ENCODE assay signal across 11 mouse cellular contexts in the genomic region with DNA sequence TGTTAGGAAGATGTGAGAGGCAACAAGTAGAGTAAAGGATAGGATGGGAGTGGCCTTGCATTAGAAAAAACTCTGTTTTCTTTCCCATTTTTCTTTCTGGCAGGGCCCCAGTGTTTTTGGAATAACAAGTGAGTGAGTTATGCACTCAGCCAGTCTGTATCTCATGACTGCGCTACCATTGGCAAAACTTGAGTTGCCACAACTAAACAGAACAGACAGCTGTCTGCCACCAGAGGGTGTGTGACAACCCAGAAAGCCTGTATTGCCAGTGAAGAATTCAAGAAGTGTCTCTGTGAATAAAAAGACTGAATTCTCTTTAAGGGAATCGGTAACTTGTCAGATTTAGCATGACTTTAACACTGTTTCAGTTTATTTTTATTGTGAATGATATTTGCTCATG. TPM values are rescaled to one million over a fixed set of nuclear protein-coding genes. Genes with fewer than 3 reads are reported as not detected.
DNase-seq lines count a peak whose midpoint lies in the region; ATAC-seq and TF ChIP-seq lines count a peak whose summit lies in the region.
"Had no signal": no experiment of that assay in that cellular context is flagged by ENCODE, and none has a peak within 500 bp of the region (broad histone marks: within the 10 kb centered on the region; RNA-seq: fewer than 3 reads in every experiment).

No protein-coding gene starts in this region.

- no peak overlapping the region for H3K9ac ChIP-seq in kidney, postnatal 0 days (ENCODE audit: low read depth, low read length)
- H3K9ac ChIP-seq: heart, embryonic 13.5 days had no signal

- no peak for DNase-seq in kidney, postnatal 0 days (ENCODE audit: low spot score)
- no peak for DNase-seq in kidney, adult 18-20 months
- peak; percentile 46 for DNase-seq in 3T3-L1 (ENCODE audit: low read depth, low spot score)
- peak; percentile 55 to 58 for DNase-seq in cerebellum, postnatal 36 days
- DNase-seq in embryonic facial prominence, embryonic 10.5 days (ENCODE audit: low spot score), result no peak
- no peak for DNase-seq in right cerebral cortex, adult 18-20 months
- no peak for DNase-seq in gastrocnemius, postnatal 4 days (ENCODE audit: low spot score in 2 of 2)

- H3K79me2 ChIP-seq in C2C12 (ENCODE audit: control insufficient read depth, insufficient read depth), result no peaks in the 10 kb centered on the region

- no peak overlapping the region for H3K4me3 ChIP-seq in kidney, postnatal 0 days (replicated peaks; ENCODE audit: low read depth, low read length)
- H3K4me3 ChIP-seq in C2C12 (ENCODE audit: insufficient read depth, poor library complexity, severe bottlenecking), result no peak overlapping the region
- no peak overlapping the region for H3K4me3 ChIP-seq in embryonic facial prominence, embryonic 10.5 days
- H3K4me3 ChIP-seq: heart, embryonic 13.5 days; megakaryocyte, embryonic 14.5 days had no signal

- ATAC-seq in kidney, postnatal 0 days (replicated peaks; ENCODE audit: low FRiP score, low read depth), result no peak

- no peaks in the 10 kb centered on the region for H3K9me3 ChIP-seq in kidney, postnatal 0 days (replicated peaks; ENCODE audit: low read length)
- H3K9me3 ChIP-seq in embryonic facial prominence, embryonic 10.5 days, result no peaks in the 10 kb centered on the region
- H3K9me3 ChIP-seq: heart, embryonic 13.5 days; megakaryocyte, embryonic 14.5 days had no signal

- 78% methylated on average over 2 of the region's 2 CpGs for WGBS in kidney, postnatal 0 days
- 85% methylated on average over 2 of the region's 2 CpGs for WGBS in embryonic facial prominence, embryonic 10.5 days

- H3K4me1 ChIP-seq in kidney, postnatal 0 days (replicated peaks; ENCODE audit: insufficient read depth, low read length), result no peaks in the 10 kb centered on the region
- no peaks in the 10 kb centered on the region for H3K4me1 ChIP-seq in embryonic facial prominence, embryonic 10.5 days
- H3K4me1 ChIP-seq: heart, embryonic 13.5 days; megakaryocyte, embryonic 14.5 days had no signal

- no peak overlapping the region for H3K4me2 ChIP-seq in kidney, postnatal 0 days (ENCODE audit: low read length)
- H3K4me2 ChIP-seq: heart, embryonic 13.5 days had no signal

- no peak overlapping the region for H3K27ac ChIP-seq in kidney, postnatal 0 days
- H3K27ac ChIP-seq in embryonic facial prominence, embryonic 10.5 days (replicated peaks), result no peak overlapping the region
- H3K27ac ChIP-seq: heart, embryonic 13.5 days had no signal

- peak; percentile 61 for TF ChIP-seq CTCF in kidney, postnatal 0 days (IDR thresholded peaks at IDR 0.05; ENCODE audit: low read depth)
- peak; percentile 26 for TF ChIP-seq CTCF in C2C12 (IDR thresholded peaks at IDR 0.05; ENCODE audit: control insufficient read depth, insufficient read depth, insufficient read length)

- no peaks in the 10 kb centered on the region for H3K27me3 ChIP-seq in kidney, postnatal 0 days (ENCODE audit: insufficient read depth, low read length)
- no peaks in the 10 kb centered on the region for H3K27me3 ChIP-seq in C2C12 (ENCODE audit: control insufficient read depth, insufficient read depth, insufficient read length)
- H3K27me3 ChIP-seq in embryonic facial prominence, embryonic 10.5 days (replicated peaks; ENCODE audit: low read depth, poor library complexity, severe bottlenecking), result no peaks in the 10 kb centered on the region
- H3K27me3 ChIP-seq: heart, embryonic 13.5 days had no signal

- H3K79me3 ChIP-seq in C2C12 (ENCODE audit: low read depth), result no peaks in the 10 kb centered on the region

- H3ac ChIP-seq in C2C12 (ENCODE audit: control insufficient read depth, insufficient read length, low read depth), result no peak overlapping the region

- no peaks in the 10 kb centered on the region for H3K36me3 ChIP-seq in kidney, postnatal 0 days (ENCODE audit: insufficient read depth, low read length)
- no peaks in the 10 kb centered on the region for H3K36me3 ChIP-seq in C2C12 (ENCODE audit: control insufficient read depth, insufficient read depth)
- no peaks in the 10 kb centered on the region for H3K36me3 ChIP-seq in embryonic facial prominence, embryonic 10.5 days (replicated peaks)
- H3K36me3 ChIP-seq: heart, embryonic 13.5 days had no signal

TF ChIP-seq in C2C12, 6 proteins besides CTCF, POLR2A, EP300 and RAD21:
- TF ChIP-seq FOSL1 (IDR thresholded peaks at IDR 0.05; ENCODE audit: insufficient read depth, low read length, poor library complexity, severe bottlenecking) (no peak), MYOD1 (IDR thresholded peaks at IDR 0.05; ENCODE audit: control insufficient read depth, insufficient read length, low read depth) (no peak), CEBPB (IDR thresholded peaks at IDR 0.05; ENCODE audit: low read depth) (no peak), MAX (IDR thresholded peaks at IDR 0.05) (no peak), USF1 (IDR thresholded peaks at IDR 0.05; ENCODE audit: low read depth) (no peak), MYOG (IDR thresholded peaks at IDR 0.05; ENCODE audit: control insufficient read depth, extremely low read depth, insufficient read length) (no peak)
TF ChIP-seq in C2C12: peak in this region for 0.

RNA-seq across cellular contexts. Expression of gene Mib2, which starts 7.0 kb away (rescaled TPM):
- polyA plus RNA-seq in kidney, postnatal 0 days (2015; fragmentation: Nextera tagmentation; extraction: Ambion mirVana), result 19.6 and 21.0 TPM in 2 replicates
- 16.2 TPM for polyA plus RNA-seq in C2C12 (2012; fragmentation: generic; extraction: Trizol)
- polyA plus RNA-seq in embryonic facial prominence, embryonic 10.5 days (2016; fragmentation: Nextera tagmentation; extraction: Ambion mirVana), result 19.3 and 20.0 TPM in 2 replicates
- 10 to 100 TPM; 25.9 to 27.1 TPM for total RNA-seq in gastrocnemius, postnatal 4 days (2021)

RNA-seq across cellular contexts. Expression of gene Fndc10, which starts 18.2 kb away (rescaled TPM):
- polyA plus RNA-seq in kidney, postnatal 0 days (2015; fragmentation: Nextera tagmentation; extraction: Ambion mirVana), result 9.1 and 12.1 TPM in 2 replicates
- polyA plus RNA-seq in C2C12 (2012; fragmentation: generic; extraction: Trizol), result 9.0 TPM
- 1.5 and 1.8 TPM in 2 replicates for polyA plus RNA-seq in embryonic facial prominence, embryonic 10.5 days (2016; fragmentation: Nextera tagmentation; extraction: Ambion mirVana)
- total RNA-seq in gastrocnemius, postnatal 4 days (2021), result 10 to 100 TPM in 1 of 2 experiments, 1 to 10 TPM in 1; 9.8 to 10.4 TPM

RNA-seq across cellular contexts. Expression of gene Mmp23, which starts 22.8 kb away (rescaled TPM):
- 77.2 and 80.3 TPM in 2 replicates for polyA plus RNA-seq in kidney, postnatal 0 days (2015; fragmentation: Nextera tagmentation; extraction: Ambion mirVana)
- polyA plus RNA-seq in C2C12 (2012; fragmentation: generic; extraction: Trizol), result 4.5 TPM
- 5.8 and 7.4 TPM in 2 replicates for polyA plus RNA-seq in embryonic facial prominence, embryonic 10.5 days (2016; fragmentation: Nextera tagmentation; extraction: Ambion mirVana)
- total RNA-seq in gastrocnemius, postnatal 4 days (2021), result 10 to 100 TPM; 30.1 to 37.9 TPM

RNA-seq across cellular contexts. Expression of gene Ssu72, which starts 28.6 kb away (rescaled TPM):
- 151 and 159 TPM in 2 replicates for polyA plus RNA-seq in kidney, postnatal 0 days (2015; fragmentation: Nextera tagmentation; extraction: Ambion mirVana)
- polyA plus RNA-seq in C2C12 (2012; fragmentation: generic; extraction: Trizol), result 92.4 TPM
- polyA plus RNA-seq in embryonic facial prominence, embryonic 10.5 days (2016; fragmentation: Nextera tagmentation; extraction: Ambion mirVana), result 158 and 167 TPM in 2 replicates
- 10 to 100 TPM; 61.5 to 63.0 TPM for total RNA-seq in gastrocnemius, postnatal 4 days (2021)

RNA-seq across cellular contexts. Expression of gene Gm10563, which starts 30.8 kb away (rescaled TPM):
- not detected in 2 replicates for polyA plus RNA-seq in kidney, postnatal 0 days (2015; fragmentation: Nextera tagmentation; extraction: Ambion mirVana)
- polyA plus RNA-seq in C2C12 (2012; fragmentation: generic; extraction: Trizol), result not detected
- polyA plus RNA-seq in embryonic facial prominence, embryonic 10.5 days (2016; fragmentation: Nextera tagmentation; extraction: Ambion mirVana), result not detected in 2 replicates
- not detected for total RNA-seq in gastrocnemius, postnatal 4 days (2021)
- total RNA-seq: layer of hippocampus, postnatal 10 days had no signal
- polyA plus RNA-seq: heart, embryonic 13.5 days had no signal

Comparison
In these comparisons a context has a peak if more than half of its experiments do, and no peak if none do; other contexts are left out.
1. DNase-seq: peak in 3T3-L1 (single experiment) and cerebellum, postnatal 36 days (2 of 2); none in kidney, postnatal 0 days (single experiment), kidney, adult 18-20 months (single experiment), embryonic facial prominence, embryonic 10.5 days (single experiment), right cerebral cortex, adult 18-20 months (single experiment) and gastrocnemius, postnatal 4 days (0 of 2).